Mouse (Mus musculus): ENCODE measurements around the gene Tmem50a. TPM values are rescaled to one million over a fixed set of nuclear protein-coding genes. Genes with fewer than 3 reads are reported as not detected.

Tmem50a gene
- polyA plus RNA-seq (2012; rRNA removed): 132 and 143 TPM in 2 replicates

DNA sequence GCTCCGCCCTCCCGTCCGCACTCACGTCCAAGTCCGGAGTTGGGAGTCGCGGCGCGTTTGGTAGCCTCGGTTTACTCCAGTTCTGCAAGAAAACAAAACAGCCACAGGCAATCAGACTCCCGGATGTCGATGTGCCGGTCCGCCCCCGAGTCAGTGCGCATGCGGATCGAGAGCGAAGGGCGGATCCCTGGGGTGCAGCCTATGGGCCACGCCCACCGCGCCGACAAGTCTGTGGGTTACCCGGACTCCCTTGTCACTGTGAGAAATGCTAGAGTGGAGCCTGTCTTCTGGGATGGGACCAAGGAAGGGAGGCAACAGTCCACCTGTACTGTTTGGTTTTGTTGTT, at the start of gene Tmem50a:
Gene Tmem50a, minus strand, starts transcription at position 161 of the 346 bp plus-strand sequence.
- TF ChIP-seq CTCF (IDR thresholded peaks at IDR 0.05; ENCODE audit: borderline replicate concordance, extremely low read depth, insufficient read depth, insufficient read length) (no peak), POLR2A (IDR thresholded peaks at IDR 0.05; ENCODE audit: borderline replicate concordance, extremely low read depth, insufficient read depth, insufficient read length, poor library complexity, severe bottlenecking) (peak; percentile 33; the same call in 1 of the 2 replicates)
- peak; percentile 97 for DNase-seq (ENCODE audit: low read depth)

DNA sequence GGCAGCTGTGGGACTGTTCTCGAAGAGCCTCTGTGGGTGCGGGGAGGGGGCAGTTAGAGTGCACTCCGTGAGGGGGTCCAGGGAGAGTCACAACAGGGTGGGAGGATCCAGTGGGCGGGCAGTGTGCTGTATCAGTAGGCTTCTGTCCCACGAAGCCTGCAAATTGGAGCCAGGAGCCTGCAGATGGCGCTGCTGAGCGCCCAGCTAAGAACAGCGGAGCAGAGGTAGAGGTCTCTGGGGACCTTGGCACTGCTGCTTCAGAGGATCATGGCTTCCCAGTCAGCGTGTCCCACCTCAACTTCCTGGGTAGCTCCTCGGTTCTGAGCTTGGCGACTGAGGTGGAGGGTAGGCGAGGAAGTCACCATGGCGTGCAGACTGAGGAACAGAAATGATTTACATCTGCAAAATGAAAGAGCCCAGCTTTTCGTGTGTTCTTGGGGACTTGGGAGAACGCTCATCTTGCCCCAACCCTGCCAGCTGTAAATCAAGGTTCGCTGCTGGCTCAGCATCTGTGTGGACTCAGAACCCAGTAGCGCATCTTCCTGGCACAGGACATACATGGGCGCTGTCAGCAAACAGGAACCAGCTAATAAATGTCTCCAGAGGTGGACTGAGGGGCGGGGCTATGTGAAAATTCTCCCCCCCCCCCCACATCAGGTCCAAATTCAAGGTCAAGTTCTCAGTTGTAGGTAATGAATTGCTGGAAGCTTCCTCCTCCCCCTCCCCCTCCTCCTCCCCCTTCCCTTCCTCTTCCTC, 48.4 kb upstream of the Tmem50a start:
- DNase-seq (ENCODE audit: low read depth): peak; percentile 54
- TF ChIP-seq POLR2A (IDR thresholded peaks at IDR 0.05; ENCODE audit: borderline replicate concordance, extremely low read depth, insufficient read depth, insufficient read length, poor library complexity, severe bottlenecking) (no peak), CTCF (IDR thresholded peaks at IDR 0.05; ENCODE audit: borderline replicate concordance, extremely low read depth, insufficient read depth, insufficient read length) (peak; percentile 64)

DNA sequence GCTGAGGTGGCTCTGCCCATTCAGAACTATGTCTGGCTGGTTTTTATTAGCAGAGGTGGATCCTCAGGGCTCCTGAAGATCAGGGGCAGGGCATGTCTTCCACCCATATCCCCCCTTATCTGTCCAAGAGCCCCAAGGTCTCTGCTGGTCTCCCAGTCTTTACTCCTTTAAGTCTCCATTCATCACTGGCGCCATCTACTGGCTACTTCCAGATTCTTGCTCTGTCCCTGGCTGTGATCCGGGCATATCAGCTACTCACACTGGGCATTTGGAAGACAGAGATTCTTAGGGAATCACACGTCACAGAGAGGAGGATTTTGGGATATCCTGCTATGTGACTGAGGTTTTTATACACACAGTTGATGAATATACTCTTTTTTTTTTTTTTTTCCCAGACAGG, 41.5 kb upstream of the Tmem50a start:
- DNase-seq (ENCODE audit: low read depth): peak; percentile 56
- TF ChIP-seq POLR2A (IDR thresholded peaks at IDR 0.05; ENCODE audit: borderline replicate concordance, extremely low read depth, insufficient read depth, insufficient read length, poor library complexity, severe bottlenecking) (no peak), CTCF (IDR thresholded peaks at IDR 0.05; ENCODE audit: borderline replicate concordance, extremely low read depth, insufficient read depth, insufficient read length) (peak; percentile 62; the same call in 1 of the 2 replicates)

DNA sequence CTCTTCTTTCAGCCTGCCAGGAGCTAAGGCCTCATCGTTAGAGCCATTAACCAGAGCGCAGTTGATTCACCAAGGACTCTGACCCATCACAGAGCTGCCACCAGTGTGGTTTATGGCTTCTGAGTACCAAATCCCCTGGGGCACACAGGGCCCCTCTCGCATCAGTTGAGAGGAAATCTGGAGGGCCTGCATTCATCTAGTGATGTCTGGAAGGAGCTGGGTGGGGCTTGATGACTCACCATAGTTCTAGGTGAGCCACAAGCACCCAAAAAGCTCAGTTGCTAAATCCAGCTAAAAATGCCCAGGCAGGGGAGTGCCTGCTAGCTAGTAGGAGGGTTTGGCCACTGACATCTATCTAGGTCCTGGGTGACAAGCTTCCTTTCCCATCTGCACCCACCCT, 41.0 kb upstream of the Tmem50a start:
- no peak for TF ChIP-seq CTCF (IDR thresholded peaks at IDR 0.05; ENCODE audit: borderline replicate concordance, extremely low read depth, insufficient read depth, insufficient read length)
- TF ChIP-seq POLR2A (IDR thresholded peaks at IDR 0.05; ENCODE audit: borderline replicate concordance, extremely low read depth, insufficient read depth, insufficient read length, poor library complexity, severe bottlenecking): no peak
- no peak for DNase-seq (ENCODE audit: low read depth)

DNA sequence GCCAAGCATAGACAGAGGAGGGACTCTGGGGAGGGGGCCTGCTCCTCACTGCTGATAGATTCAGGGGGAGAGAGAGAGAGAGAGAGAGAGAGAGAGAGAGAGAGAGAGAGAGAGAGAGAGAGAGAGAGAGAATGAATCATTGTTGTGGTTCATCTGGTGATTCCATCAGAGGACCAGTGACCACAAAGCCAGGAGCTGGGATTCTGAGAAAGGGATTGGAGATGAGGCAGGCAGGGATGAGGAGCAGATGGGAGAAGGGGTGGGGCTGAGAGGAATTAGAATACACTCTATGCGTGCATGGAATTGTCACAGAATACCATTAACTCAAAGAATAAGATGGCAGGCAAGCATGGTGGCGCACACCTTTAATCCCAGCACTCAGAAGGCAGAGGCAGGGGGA, 40.4 kb upstream of the Tmem50a start:
- no peak for DNase-seq (ENCODE audit: low read depth)
- TF ChIP-seq CTCF (IDR thresholded peaks at IDR 0.05; ENCODE audit: borderline replicate concordance, extremely low read depth, insufficient read depth, insufficient read length) (no peak), POLR2A (IDR thresholded peaks at IDR 0.05; ENCODE audit: borderline replicate concordance, extremely low read depth, insufficient read depth, insufficient read length, poor library complexity, severe bottlenecking) (no peak)

DNA sequence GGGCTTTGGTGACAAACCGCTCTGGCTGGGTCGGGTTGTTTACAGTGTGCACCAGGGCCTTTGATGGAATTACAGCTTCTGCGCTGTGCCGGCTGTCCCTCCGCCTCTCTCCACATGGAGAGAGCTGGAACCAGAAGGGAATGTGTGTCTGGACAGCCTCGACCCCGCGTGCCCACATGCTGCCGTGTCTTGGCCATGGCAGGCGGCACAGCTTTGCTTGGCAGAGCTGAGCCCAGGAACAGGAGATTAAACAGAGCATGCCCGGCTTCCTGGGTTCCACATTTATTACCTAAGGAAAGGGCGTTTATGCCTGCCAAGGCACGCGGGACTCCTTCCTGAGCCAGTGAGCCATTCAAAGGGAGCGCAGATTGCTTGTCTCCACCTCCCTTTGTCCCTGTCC, 39.6 kb upstream of the Tmem50a start:
- no peak for TF ChIP-seq POLR2A (IDR thresholded peaks at IDR 0.05; ENCODE audit: borderline replicate concordance, extremely low read depth, insufficient read depth, insufficient read length, poor library complexity, severe bottlenecking)
- TF ChIP-seq CTCF (IDR thresholded peaks at IDR 0.05; ENCODE audit: borderline replicate concordance, extremely low read depth, insufficient read depth, insufficient read length): no peak
- peak; percentile 45 for DNase-seq (ENCODE audit: low read depth)

DNA sequence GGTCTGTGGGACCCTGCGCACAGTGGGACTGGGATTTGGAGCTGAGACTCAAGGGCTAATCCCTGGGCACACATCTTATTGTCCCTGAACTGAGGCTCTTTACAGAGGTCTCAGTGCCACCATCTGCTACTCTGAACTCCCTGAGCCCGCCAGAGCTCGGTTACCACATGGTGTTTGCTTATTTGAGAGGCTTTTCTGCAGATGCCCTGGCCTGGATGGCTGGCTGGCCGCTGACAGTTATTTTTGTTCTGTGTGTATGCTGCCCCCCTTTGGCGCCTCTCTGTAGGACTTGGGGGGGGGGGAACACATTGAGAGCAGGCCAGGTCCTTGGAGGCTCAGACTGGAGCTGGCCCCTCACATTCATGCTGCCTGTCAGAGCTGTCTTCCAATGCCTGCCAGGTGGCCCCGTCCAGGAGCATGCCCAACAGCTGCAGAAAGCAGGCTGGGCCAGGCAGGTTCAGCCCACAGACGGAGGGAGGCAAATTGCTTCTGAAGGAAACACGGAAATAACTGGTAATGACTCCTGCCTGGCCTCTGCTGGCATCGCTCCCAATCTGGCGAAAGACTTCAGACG, 35.8 kb upstream of the Tmem50a start:
- TF ChIP-seq POLR2A (IDR thresholded peaks at IDR 0.05; ENCODE audit: borderline replicate concordance, extremely low read depth, insufficient read depth, insufficient read length, poor library complexity, severe bottlenecking) (no peak), CTCF (IDR thresholded peaks at IDR 0.05; ENCODE audit: borderline replicate concordance, extremely low read depth, insufficient read depth, insufficient read length) (peak; percentile 29; the same call in 1 of the 2 replicates)
- peak; percentile 91 for DNase-seq (ENCODE audit: low read depth)

DNA sequence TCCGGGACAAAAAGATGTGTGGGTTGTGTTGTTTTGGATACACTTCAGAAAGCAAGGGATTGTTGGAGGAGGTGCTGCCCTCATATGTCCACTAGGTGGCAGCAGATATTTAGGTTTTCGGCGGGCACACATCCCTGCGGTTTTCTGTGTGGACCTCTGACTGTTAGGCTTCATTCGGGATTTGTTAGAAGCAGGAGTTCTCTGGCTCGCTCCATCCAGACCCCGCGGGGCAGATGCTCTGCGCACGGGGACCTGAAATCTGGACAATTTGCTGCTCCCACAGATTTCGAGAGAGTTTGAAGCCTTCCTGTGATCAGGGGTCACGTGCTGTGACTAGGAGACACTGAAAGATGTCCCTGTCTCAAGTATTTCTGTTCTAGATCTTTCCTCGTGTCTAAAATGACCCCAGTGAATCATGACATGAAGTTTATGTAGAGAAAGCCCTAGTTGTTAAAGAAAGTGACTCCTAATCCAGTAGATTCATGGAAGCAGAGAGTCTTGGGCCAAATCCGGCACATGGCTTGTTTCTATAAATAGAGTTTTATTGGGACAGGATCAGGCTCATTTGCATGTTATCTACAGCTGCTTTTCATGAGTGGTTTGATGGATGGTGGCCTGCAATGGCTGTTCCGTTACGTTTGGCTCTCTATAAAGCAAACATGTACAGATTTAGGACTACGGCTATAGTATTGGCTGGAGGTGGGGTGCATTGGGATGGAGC, 31.4 kb upstream of the Tmem50a start:
- peak; percentile 89 for DNase-seq (ENCODE audit: low read depth)
- TF ChIP-seq POLR2A (IDR thresholded peaks at IDR 0.05; ENCODE audit: borderline replicate concordance, extremely low read depth, insufficient read depth, insufficient read length, poor library complexity, severe bottlenecking): no peak
- TF ChIP-seq CTCF (IDR thresholded peaks at IDR 0.05; ENCODE audit: borderline replicate concordance, extremely low read depth, insufficient read depth, insufficient read length): peak; percentile 94

DNA sequence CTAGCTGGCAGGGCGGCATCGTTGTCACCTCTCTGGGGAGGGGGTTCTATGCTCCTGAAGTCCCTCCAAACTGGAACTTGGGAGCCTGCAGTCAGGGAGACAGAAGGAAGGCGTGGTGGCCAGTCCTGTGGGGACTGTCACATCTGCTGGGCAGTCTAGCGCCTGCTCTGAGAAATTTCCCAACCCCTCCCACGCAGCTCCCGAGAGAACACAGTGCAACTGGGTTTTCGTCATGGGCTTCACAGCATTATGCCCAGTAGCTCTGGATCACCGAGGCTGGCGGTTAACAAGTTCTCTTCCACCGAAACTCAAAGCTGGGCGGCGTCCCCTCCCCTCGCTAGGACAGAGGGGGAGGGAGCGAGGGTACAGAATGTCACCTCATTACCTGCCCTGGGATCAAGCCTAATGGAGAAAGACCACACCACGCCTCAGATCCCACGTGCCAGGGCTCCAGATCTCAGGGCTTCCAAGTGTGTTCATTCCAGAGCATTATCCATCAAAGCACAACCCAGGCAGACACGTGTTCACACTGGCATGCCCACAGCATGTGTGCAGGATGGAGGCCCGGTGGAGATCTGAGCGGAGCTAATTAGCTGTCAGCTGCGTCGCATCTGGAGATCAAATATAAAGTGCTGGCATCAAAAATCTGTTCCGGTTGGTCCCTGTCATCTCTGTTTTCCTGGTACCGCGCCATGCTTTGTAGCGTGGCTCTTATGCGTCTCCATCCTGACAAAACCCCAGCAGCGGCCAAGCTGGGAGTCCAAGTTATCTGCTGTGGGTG, 29.1 kb upstream of the Tmem50a start:
- peak; percentile 80 for DNase-seq (ENCODE audit: low read depth)
- TF ChIP-seq CTCF (IDR thresholded peaks at IDR 0.05; ENCODE audit: borderline replicate concordance, extremely low read depth, insufficient read depth, insufficient read length) (no peak), POLR2A (IDR thresholded peaks at IDR 0.05; ENCODE audit: borderline replicate concordance, extremely low read depth, insufficient read depth, insufficient read length, poor library complexity, severe bottlenecking) (no peak)

DNA sequence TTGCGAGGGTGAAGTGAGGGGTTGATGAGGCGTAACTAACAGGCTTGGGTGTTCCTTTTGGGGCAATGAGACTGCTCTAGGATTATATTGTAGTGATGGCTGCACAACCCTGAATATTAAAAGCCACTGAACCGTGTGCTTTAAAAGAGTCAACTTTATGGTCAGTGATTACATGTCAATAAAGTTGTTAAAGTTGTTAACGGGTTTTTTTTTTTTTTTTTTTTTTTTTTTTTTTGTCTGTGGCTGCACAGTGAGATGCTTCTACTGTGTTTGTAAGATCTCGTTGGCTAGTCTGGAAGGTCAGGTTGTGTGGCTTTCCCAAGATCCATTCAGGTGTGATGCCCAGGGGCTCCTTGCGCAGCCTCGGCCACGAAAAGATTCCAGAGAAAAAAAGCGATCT, 25.1 kb upstream of the Tmem50a start:
- no peak for TF ChIP-seq POLR2A (IDR thresholded peaks at IDR 0.05; ENCODE audit: borderline replicate concordance, extremely low read depth, insufficient read depth, insufficient read length, poor library complexity, severe bottlenecking)
- no peak for TF ChIP-seq CTCF (IDR thresholded peaks at IDR 0.05; ENCODE audit: borderline replicate concordance, extremely low read depth, insufficient read depth, insufficient read length)
- DNase-seq (ENCODE audit: low read depth): no peak
